Mouse (Mus musculus): ENCODE results near the gene Tsks.

GRCm38 (mm10) chr7:44953561-44953960 lies 10.6 kb downstream of the Tsks start:
- TF ChIP-seq POLR2A (IDR thresholded peaks at IDR 0.05; ENCODE audit: insufficient read length, low read depth) (no peak), E2F4 (IDR thresholded peaks at IDR 0.05; ENCODE audit: insufficient read depth) (no peak), POLR2AphosphoS2 (IDR thresholded peaks at IDR 0.05; ENCODE audit: insufficient read length, low read depth) (no peak), TCF12 (IDR thresholded peaks at IDR 0.05; ENCODE audit: insufficient read depth, poor library complexity, severe bottlenecking) (no peak), MAX (IDR thresholded peaks at IDR 0.05; ENCODE audit: low read depth) (no peak), SRF (IDR thresholded peaks at IDR 0.05; ENCODE audit: control insufficient read depth, insufficient read length, low read depth) (no peak), USF1 (IDR thresholded peaks at IDR 0.05; ENCODE audit: low read depth) (no peak), MYOD1 (IDR thresholded peaks at IDR 0.05; ENCODE audit: control insufficient read depth in 1 of 3, insufficient read length in 2 of 3, low read depth in 2 of 3) (no peak)

Measured in myocyte (in vitro differentiated cells).